Mouse (Mus musculus) right cerebral cortex, postnatal 36 days (tissue): ENCODE data around the gene Gm11037.
"Not testable (repeated sequence)": the region's sequence is repeated elsewhere in the genome, so short reads cannot be mapped to it uniquely, and the experiment has no call there.

Experiments used
- DNase-seq, 2 experiments: peaks; one replicate each; pipeline ENCODE4 v3.0.0; 2022; ENCODE audit warnings: low spot score in 2 of 2, mixed read lengths in 1 of 2

The Gm11037 gene

DNA sequence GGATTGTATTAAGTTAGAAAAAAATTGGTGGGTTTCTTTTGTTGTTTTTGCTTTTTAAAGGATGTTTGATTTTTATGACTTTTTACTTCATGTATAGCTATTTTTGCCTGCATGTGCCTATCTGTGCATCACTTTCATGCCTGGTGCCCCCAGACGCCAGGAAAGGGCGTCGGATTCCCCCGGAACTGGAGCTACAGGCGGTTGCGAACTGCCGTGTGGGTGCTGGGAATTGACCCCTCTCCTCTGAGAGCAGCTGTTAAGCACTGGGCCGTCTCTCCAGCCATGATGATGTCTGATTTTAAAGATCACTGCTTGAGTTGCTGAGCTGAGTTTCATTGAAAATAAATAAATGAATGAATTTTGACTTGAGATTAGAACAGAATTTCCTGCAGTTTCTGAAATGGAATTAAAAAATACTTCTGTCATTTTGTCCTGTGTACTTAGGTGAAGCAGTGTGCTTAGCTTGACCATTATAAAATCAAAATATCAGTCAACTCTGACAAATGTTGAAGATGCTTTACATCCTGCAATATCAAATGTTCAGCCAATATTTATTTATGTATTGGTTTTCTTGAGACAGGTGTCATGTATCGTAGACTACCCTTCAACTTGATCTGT lies at the start of gene Gm11037:
Gm11037 (plus strand) TSS at position 568 of the 618 bp plus-strand sequence.
- DNase-seq: no peak

GRCm38 (mm10) chr2:131084206-131084605 lies 49.1 kb upstream of the Gm11037 start:
- no peak for DNase-seq

DNA sequence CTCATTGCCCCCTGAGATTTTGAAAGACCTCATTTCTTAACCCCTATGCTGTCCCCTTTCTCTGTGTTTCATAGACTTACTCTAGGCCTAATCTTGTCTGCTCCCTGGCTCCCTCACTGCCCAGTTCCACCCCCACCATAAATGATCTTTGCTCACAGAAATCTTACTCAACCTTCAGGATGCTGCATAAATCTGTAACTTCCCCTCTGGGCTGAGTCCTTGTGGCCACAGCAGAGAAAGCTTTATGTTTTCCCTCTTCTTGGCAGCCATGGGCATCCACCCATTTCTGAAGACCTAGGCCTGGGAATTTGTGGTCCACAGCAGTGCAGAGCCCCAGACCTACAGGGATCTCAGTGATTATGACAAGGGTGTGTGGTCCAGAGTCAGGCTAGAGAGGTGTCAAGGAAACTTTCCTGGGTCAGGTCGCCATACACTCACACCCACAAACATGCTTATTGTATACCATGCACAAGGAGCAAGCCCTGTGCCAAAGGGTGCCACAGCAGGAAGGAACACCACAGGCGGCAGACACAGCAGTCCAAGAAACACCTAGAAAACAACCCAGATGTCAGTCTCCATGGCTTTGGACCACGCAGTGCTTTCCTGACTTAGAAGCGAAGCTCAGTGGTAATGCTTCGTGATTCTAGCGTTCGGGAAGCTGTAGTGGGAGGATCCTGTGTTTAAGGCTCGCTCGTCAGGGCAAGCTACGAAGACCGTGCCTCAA lies 46.5 kb upstream of the Gm11037 start, which contains the start of gene Siglec1:
Siglec1 (minus strand) TSS at position 99 of the 724 bp plus-strand sequence.
- no peak for DNase-seq

DNA sequence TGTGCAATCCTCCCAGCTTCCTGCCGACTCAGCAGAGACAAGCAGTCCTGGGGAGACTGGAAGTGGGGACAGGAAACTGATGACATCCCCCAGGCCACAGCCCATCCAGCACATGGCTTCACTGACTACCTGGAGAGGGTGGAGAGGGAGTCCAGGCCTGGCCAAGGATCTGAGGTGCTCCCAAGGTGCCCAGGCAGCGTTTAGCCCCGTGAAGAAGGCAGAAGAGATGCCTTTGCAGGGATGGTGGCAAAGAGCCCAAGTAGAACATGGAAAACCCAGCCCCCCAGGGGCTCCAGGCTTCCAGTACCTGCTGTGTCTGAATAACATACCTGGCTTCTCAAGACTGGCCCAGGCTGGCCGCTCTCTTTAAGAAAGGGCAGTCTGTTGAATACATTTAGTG lies 44.7 kb upstream of the Gm11037 start:
- DNase-seq: no peak

- DNase-seq: no peak
Observed at GRCm38 (mm10) chr2:131089634-131090033, 43.7 kb upstream of the Gm11037 start.

DNA sequence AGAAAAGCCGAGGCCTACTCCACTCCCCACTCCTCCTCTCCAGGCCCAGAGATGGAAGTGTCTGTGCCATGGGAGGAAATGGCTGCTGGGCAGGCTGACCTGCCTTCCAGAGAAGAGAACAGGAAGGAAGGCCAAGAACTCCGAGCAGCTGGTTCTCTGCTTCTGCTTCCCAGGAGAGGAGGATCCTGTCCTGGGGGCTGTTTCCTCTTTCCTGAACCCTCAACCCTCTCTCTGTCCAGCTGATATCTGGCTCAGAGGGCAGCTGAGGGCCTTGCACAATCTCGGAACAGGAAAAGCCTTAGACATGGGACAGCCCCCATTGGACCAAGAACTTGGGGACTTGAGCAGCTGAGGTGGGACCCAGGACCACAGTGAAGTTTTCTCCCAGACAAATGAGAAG lies 42.4 kb upstream of the Gm11037 start:
- DNase-seq: no peak

GRCm38 (mm10) chr2:131093577-131093976 lies 39.7 kb upstream of the Gm11037 start:
- no peak for DNase-seq

DNA sequence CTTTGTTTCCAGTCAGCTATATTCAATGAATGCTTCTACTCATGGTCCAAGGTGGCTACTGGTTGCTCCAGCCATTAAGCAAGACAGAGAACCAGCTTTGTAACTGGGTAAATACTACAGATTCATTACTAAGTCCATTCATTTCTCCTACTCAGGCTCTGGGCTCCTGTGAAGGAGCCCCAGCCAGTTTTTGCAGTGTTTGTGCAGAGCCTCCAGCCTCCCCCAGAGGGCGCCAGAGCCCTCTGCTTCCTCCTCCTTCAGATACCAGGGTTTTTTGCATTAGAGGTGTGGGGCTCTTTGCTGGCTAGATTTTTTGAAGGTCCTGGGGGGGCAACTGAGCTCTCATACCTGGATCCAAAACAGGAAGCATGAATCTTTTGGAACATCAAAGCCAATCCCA lies 38.5 kb upstream of the Gm11037 start:
- DNase-seq: peak; percentile 55 to 59

DNA sequence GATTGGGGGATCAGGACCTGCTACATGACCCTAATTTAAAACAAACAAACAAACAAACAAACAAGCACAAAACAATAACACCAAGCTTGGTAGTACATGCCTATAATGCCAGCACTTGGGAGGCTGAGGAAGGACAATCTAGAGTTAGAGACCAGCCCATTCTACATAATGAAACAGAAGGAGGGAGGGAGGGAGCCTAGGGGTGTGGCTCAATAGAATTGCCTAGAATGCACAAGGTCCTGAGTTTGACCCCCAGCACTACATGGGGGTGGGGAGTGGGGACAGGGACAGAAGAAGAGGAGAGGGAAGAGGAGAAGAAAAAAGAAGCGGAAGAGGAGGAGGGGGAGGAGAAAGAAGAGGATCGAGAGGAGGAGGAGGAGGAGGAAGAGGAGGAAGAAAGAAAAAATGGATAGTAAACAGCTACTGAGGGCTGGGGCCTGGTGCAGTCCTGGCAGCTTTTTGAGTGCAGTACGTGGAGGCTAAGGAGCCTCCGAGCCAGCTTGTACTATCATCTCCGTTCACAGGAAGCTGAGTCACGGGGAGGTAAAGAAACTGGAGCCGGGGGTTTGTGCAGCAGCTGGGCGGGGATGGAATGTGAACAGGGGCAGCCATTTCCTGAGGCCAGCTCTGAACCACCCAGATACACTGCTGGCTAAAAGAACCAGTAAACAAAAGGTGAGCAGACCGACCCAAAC lies 37.0 kb upstream of the Gm11037 start:
- no peak for DNase-seq

DNA sequence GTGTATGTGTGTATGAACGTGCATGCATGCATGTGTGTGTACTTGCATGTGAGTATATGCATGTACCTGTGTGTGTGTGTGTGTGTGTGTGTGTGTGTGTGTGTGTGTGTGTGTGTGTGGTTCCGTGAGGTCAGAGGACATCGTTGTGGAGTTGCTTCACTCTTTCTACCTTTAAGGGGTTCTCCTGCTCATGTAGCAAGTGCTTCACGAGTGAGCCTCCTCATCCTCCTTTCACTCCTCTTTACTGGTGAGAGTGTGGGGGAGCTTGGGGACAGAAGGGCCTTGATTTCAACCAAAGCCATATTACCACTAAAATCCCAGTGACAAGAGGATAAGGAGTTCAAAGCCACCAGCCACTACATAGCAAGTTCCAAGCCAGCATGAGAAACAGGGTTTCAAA lies 36.2 kb upstream of the Gm11037 start:
- no peak for DNase-seq

- no peak for DNase-seq
Observed at GRCm38 (mm10) chr2:131101530-131101929, 31.8 kb upstream of the Gm11037 start.

DNA sequence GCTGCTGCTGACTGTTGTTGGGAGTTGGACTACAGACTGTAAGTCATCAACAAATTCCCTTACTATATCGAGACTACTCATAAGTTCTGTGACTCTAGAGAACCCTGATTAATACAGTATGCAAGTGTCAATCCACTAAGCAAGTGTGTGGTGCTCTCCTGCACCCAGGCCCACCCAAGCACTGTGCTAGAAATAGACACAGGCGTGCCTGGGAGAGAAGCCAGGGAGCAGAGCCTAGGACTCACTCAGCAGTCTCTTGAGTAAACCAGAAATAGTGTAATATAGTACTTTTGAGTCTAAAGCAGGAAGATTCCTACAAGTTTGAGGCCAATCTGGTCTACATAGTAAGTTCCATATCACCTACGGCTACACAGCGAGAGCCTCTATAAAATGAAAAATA lies 29.3 kb upstream of the Gm11037 start:
- DNase-seq: peak in 1 of 2 experiments; percentile 29

GRCm38 (mm10) chr2:131105061-131105460 lies 28.2 kb upstream of the Gm11037 start:
- DNase-seq: not testable (repeated sequence)

DNA sequence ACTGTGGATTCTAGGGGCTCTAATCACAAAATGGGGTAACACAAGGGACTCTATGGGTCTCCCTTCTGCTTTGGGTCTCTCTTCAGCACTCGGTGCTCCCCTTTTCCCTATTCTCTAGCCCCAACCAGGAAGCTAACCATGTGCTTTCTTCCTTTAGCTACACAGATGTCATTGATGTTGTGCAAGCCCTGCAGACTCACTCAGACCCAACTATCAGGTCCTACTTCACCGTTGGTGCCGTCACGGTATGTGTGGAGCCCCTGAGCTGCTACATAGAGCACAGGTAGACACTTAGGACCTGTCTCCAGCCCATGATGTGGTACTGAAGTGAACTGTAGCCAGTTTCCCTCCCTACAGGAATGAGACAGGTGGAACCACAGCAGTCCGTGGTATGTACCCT lies 27.3 kb upstream of the Gm11037 start:
- no peak for DNase-seq

GRCm38 (mm10) chr2:131118968-131119574 lies 14.2 kb upstream of the Gm11037 start:
- no peak for DNase-seq

DNA sequence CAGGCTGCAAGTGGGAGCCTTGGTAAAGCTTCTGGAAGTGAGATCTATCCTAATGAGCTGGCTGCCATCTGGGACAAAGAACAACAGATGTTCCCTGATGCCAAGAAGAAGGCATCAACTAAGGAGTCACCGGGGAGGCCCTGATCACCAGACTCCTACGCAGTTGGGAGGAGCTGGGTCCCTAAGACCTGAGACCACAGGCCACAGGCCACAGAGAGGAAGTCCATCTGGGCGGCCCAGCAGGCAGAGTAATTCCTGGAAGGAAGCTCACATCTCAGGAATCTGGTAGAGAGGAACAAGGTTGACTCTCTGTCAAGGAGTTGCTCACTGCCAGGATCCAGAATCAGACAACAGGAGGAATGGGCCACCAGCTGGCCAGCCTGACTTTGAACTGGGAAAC lies 9.1 kb upstream of the Gm11037 start:
- no peak for DNase-seq

GRCm38 (mm10) chr2:131125157-131125963 lies 7.9 kb upstream of the Gm11037 start:
- no peak for DNase-seq

DNA sequence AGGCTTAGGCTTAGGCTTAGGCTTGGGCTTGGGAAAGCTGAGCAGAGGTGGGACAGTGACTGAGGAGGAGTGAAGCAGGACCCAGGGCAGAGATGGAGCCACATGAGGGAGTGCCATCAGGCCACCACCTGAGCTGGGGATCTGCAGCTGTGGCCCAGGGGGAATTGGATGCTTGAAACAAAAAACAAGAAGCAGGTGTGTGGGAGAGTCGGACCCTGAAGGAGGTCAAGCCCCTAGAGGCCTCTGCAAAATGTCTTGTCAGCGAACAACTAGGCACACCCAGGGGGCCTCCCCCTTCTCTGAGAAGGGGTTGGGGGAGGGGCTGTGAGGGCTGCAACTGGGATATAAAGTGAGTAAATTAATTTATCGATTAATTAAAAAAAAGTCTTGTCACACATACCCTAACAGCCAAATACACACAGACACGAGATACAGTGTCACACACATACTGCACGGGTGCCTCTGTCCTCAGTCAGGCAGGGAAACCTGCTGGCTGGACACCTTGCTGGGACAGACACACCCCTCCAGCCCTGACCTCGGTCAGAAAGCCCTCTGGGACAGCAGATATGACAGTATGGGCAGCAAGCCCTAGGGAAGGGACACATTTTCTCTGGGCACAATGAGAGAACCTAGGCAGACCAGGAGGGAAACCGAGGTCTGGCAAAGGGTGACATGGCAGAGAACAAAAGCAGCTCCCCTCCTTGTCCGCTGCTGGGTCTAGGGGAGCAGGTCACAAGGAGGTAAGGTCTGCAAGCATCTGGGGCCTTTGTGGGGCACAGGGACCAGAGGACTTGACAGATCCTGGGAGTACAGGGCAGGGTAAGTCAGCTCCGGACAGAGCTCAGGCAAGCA lies 7.1 kb upstream of the Gm11037 start:
- DNase-seq: no peak

- DNase-seq: no peak
Observed at GRCm38 (mm10) chr2:131127161-131127730, 6.1 kb upstream of the Gm11037 start, which contains the start of gene Hspa12b. Gene Hspa12b, plus strand, starts transcription at chr2:131127280.

DNA sequence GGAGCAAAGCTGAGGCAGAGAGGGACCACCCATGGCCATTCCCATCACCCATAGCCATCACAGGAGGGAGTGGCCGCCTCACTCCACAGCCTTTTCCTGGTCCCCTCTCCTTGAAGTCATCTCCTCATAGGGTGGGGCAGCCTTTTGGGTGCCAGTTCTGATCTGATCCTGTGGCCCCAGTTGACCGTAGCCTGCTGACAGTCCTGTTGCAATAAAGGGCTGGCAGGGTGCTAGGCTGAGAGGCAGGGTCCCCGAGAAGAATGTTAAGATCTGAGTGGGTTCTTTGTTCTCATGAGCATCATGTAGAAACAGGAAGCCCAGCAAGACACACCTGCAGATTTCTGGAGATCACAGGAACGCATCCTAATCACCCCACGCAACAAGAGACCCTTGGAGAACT lies 5.1 kb upstream of the Gm11037 start:
- DNase-seq: no peak
